Mouse (Mus musculus): ENCODE measurements at regions not wholly inside any gene's neighbourhood (a gene's known extent, or its start where the extent isn't known, plus 50 kb on each side); places are given as distances from the start of the nearest gene placed in this dataset.

DNA sequence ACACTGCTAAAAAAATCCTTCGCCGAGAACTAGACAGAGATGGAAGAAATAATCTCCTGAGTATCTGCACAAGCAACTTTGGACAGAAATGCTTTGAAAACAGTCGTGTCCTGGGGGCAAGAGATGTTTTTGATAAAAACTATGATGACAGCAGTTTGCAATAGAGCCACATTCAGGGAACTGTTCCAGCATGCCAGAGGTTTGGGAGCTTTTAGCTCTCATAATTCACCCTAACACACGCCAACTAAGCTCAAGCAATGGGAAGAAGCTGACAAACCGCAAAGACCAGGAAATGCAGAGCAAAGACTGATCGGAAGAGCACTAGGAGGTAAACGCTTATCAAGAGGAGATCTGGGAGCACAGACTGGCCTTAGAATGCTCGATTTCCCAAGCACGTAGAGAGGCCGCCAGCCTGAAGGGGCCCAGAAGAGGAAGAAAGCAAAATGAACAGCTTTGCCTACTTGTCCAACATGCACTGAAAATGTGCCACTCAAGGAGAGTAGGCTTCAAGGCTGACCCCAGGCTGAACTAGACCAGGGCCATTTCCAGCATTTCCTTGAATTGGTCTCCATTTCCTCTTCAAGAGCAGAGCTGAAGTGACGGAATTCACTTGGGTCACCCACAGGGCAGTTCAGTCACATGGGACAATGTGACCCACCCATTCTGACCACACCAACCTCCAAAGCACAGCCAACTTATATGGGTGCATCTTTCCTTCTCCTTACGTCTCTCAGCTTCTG is 130.7 kb downstream of the Kcna5 start:
- ChIA-PET POLR2A (no interaction called here), CTCF (interaction anchor here (1.1 to 1.8 kb wide), 3 partner anchors 11 to 249 kb away, joined by 3 to 5 read pairs (median 5); no protein-coding TSS in a partner anchor)
- no peak for ATAC-seq
- TF ChIP-seq CTCF (IDR thresholded peaks at IDR 0.05), result no peak
- DNase-seq (ENCODE audit: low read depth, low spot score), result no peak
- peaks cover 4% of the 10 kb centered on the region for H3K27me3 ChIP-seq
- in situ Hi-C loops (cut with MboI; ENCODE audit: low pct_unique_long_range_greater_than_20kb), result loop anchor here (10.0 kb wide), 3 partner anchors 250 to 780 kb away; no protein-coding TSS in a partner anchor

DNA sequence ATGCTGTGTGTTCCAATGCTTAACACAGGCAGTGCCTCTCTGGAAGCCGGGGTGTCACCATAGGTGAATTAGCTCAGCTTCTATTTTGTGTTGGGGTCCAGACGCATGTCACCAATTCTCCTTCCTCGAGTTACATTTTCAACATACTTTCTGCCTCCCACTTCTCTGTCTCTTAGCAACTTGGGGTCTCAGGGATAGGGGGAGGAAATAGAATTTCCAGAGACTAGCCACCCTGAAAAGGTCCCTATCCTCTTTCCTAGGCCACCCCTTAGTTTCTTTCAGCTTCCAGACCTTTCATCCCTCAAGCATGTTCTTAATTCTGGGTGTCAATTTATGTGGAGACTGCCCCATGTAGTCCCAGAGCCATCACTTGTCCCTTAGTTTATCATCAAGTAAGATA is 135.6 kb downstream of the Kcna5 start:
- no peak for ATAC-seq
- peaks cover 5% of the 10 kb centered on the region for H3K27me3 ChIP-seq
- ChIA-PET POLR2A (no interaction called here), CTCF (interaction anchor here (0.9 kb wide), 1 partner anchor 101 kb away, joined by 3 read pairs; no protein-coding TSS in a partner anchor)
- no peak for TF ChIP-seq CTCF (IDR thresholded peaks at IDR 0.05)
- in situ Hi-C loops (cut with MboI; ENCODE audit: low pct_unique_long_range_greater_than_20kb), result no loop called here
- DNase-seq (ENCODE audit: low read depth, low spot score), result no peak

- no peak for DNase-seq (ENCODE audit: low read depth, low spot score)
- ATAC-seq, result no peak
- no peak for TF ChIP-seq CTCF (IDR thresholded peaks at IDR 0.05)
- in situ Hi-C loops (cut with MboI; ENCODE audit: low pct_unique_long_range_greater_than_20kb), result no loop called here
- peaks cover 5% of the 10 kb centered on the region for H3K27me3 ChIP-seq
- CTCF ChIA-PET, result interaction anchor here (0.9 kb wide), 1 partner anchor 102 kb away, joined by 3 read pairs; no protein-coding TSS in a partner anchor
- POLR2A ChIA-PET, result interaction anchor here (1.0 kb wide), 1 partner anchor 480 kb away, joined by 3 read pairs; no protein-coding TSS in a partner anchor
These were observed 136.6 kb downstream of the Kcna5 start for GRCm38 (mm10) chr6:126398641-126399040.

DNA sequence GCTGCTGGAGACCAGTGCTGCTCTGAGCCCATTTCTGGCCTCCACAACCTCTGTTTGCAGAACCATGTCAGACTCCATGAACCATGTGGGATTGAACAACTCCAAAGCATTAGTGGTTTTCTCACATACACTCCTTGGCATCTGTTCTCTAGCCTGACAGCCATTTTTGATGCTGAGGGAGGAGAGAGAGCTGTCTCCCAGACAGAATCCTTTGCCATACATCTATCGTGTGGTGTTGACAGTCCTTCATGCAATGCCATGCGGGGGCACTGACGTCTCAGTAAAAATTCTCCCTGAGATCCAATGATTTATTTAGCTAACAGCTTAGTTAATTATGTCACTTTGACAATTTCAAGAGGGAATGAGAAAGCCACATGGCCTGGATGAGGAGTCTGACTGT is 140.2 kb downstream of the Kcna5 start:
- TF ChIP-seq CTCF (IDR thresholded peaks at IDR 0.05), result no peak
- H3K27me3 ChIP-seq, result peaks cover 26% of the 10 kb centered on the region
- in situ Hi-C loops (cut with MboI; ENCODE audit: low pct_unique_long_range_greater_than_20kb), result no loop called here
- ATAC-seq (no peak), DNase-seq (ENCODE audit: low read depth, low spot score) (no peak)
- POLR2A ChIA-PET, result no interaction called here
- CTCF ChIA-PET, result interaction anchor here (1.4 kb wide), 1 partner anchor 16 kb away, joined by 3 read pairs; no protein-coding TSS in a partner anchor

GRCm38 (mm10) chr6:126394111-126394809 is 141.0 kb downstream of the Kcna5 start:
- ATAC-seq (no peak), DNase-seq (ENCODE audit: low read depth, low spot score) (no peak)
- TF ChIP-seq CTCF (IDR thresholded peaks at IDR 0.05), result no peak
- H3K27me3 ChIP-seq, result peaks cover 26% of the 10 kb centered on the region
- CTCF ChIA-PET, result interaction anchor here (1.4 kb wide), 1 partner anchor 15 kb away, joined by 3 read pairs; no protein-coding TSS in a partner anchor
- POLR2A ChIA-PET, result no interaction called here
- in situ Hi-C loops (cut with MboI; ENCODE audit: low pct_unique_long_range_greater_than_20kb), result no loop called here

- DNase-seq (ENCODE audit: low read depth, low spot score) (no peak), ATAC-seq (no peak)
- in situ Hi-C loops (cut with MboI; ENCODE audit: low pct_unique_long_range_greater_than_20kb), result no loop called here
These were observed 150.8 kb downstream of the Kcna5 start for GRCm38 (mm10) chr6:126384210-126385012.

GRCm38 (mm10) chr6:126377216-126377615 is 158.0 kb downstream of the Kcna5 start:
- ChIA-PET CTCF (no interaction called here), POLR2A (no interaction called here)
- no peak for DNase-seq (ENCODE audit: low read depth, low spot score)
- in situ Hi-C loops (cut with MboI; ENCODE audit: low pct_unique_long_range_greater_than_20kb), result loop anchor here (10.0 kb wide), 2 partner anchors 98 to 422 kb away; no protein-coding TSS in a partner anchor
- TF ChIP-seq CTCF (IDR thresholded peaks at IDR 0.05), result no peak
- no peak for ATAC-seq
- peaks cover 26% of the 10 kb centered on the region for H3K27me3 ChIP-seq

More at GRCm38 (mm10) chr6:126384210-126385012, 150.8 kb downstream of the Kcna5 start:
- peaks cover 16% of the 10 kb centered on the region for H3K27me3 ChIP-seq
- no peak for TF ChIP-seq CTCF (IDR thresholded peaks at IDR 0.05)
- POLR2A ChIA-PET, result no interaction called here
- CTCF ChIA-PET, result no interaction called here

GRCm38 (mm10) chr6:126374970-126375620 is 160.1 kb downstream of the Kcna5 start:
- POLR2A ChIA-PET, result no interaction called here
- DNase-seq (ENCODE audit: low read depth, low spot score) (peak; percentile 93), ATAC-seq (peak; percentile 98)
- TF ChIP-seq CTCF (IDR thresholded peaks at IDR 0.05), result no peak
- CTCF ChIA-PET, result interaction anchor here (0.8 kb wide), 1 partner anchor 176 kb away, joined by 3 read pairs; no protein-coding TSS in a partner anchor
- in situ Hi-C loops (cut with MboI; ENCODE audit: low pct_unique_long_range_greater_than_20kb), result loop anchor here (5.0 to 10.0 kb wide), 3 partner anchors 100 to 420 kb away; no protein-coding TSS in a partner anchor
- peaks cover 20% of the 10 kb centered on the region for H3K27me3 ChIP-seq

DNA sequence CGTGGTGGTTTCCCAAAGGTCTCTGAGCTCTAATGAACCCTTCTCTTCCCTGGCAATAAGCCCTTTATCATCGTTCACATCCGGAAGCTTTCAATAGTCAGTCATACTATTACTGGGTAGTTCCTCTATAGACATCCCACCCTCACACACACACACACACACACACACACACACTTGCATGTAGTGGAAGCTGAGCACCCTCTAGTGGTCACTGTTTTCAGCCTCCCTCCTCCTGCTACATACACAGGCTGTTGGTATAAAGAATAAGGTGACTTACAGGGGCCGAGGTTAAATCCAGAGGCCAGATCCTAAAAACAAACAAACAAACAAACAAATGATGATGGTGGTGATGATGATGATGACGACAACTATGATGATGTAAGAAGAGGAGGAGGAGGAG is 163.2 kb downstream of the Kcna5 start:
- DNase-seq (ENCODE audit: low read depth, low spot score), result no peak
- TF ChIP-seq CTCF (IDR thresholded peaks at IDR 0.05), result peak; percentile 82
- peaks cover 4% of the 10 kb centered on the region for H3K27me3 ChIP-seq
- ATAC-seq, result no peak
- POLR2A ChIA-PET, result no interaction called here
- CTCF ChIA-PET, result interaction anchor here (0.7 to 2.1 kb wide), 10 partner anchors 23 to 499 kb away, joined by 3 to 7 read pairs (median 3); no protein-coding TSS in a partner anchor
- in situ Hi-C loops (cut with MboI; ENCODE audit: low pct_unique_long_range_greater_than_20kb), result loop anchor here (5.0 to 10.0 kb wide), 3 partner anchors 103 to 417 kb away; no protein-coding TSS in a partner anchor
